Mouse (Mus musculus) lung, postnatal 10 days (tissue): ENCODE results near the gene Rps18.
A peak's percentile ranks its signal among the peaks of the same experiment; 100 is the strongest.
"Not testable (repeated sequence)": the region's sequence is repeated elsewhere in the genome, so short reads cannot be mapped to it uniquely, and the experiment has no call there.

Experiments
- DNase-seq: peaks from one replicate; pipeline ENCODE4 v3.0.0; 2021

Gene Rps18

DNA sequence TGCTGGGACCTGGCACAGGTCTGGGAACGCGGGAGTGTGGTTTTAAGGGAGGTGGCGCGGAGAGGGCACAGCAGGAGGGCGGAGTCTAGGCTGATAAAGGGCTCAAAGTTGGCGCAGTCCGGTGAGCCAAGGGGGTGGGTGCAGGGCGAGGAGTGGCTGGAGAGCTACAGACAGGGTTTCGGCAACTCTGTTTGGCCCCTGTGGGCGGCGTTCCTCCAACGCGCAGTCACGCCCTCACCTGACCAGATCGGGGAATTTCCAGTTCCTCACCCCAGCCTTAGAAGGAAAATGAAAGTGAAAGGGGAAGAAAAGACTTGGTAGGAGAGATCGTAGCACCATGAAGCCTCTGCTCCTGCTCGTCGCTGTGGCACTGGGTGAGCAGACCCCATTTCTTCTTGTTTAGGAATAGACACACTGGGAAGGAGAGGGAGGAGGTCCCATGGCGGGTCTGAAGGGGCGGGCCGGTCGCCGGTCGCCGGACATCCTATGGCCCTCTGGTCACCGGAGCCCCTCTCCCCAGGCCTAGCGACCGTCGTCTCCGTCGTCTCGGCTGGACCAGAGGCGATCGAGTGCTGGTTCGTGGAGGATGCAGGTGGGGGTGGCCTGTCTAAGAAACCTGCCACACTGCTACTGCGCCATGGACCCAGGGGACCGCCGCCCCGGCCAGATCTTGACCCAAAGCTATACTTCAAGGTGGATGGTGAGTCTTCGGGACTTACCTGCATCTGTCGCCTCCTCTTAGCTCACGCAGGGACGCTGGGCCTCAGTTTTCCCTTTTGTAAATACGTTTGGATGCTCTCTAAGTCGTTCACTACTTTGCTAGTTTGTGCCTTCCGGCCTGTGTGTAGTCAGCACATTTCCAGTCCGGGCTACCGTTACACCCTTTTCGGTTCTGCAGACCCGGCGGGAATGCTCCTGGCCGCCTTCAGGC is 36.2 kb downstream of the Rps18 start:
- DNase-seq: peak; percentile 93

DNA sequence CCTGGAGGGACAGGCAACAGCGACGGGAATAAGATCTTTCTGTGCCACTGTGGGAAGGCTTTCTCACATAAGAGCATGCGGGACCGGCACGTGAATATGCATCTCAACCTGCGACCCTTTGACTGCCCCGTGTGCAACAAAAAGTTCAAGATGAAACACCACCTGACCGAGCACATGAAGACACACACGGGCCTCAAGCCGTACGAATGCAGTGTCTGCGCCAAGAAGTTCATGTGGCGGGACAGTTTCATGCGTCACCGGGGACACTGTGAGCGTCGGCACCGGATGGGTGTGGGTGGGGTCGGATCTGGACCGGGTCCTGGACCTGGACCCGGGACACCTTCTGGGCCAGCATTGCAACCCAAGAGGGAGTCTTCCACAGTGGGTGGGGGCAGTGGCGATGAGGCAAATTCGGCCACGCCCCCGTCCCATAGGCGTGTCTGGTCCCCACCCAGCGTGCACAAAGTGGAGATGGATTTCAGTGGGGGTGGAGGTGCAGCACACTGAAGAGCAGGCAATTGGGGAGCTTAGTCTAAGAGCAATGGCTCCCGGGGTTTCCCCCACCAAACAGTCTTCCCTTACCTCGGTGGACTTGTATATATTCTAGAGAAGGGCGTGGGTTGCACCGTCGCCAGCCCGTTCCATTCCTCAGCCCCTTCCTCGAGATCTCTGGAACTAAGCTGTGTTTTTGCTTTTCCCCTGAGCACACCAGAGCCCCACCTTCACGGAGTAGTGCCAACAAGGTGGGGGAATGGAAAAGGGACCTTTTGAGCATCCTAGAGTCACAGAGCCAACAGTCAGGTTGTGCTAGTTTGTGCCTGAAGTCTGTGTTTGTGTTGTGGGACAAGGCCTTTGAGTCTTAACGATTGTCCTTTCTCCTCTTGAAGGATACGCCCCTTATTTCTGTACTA is 37.3 kb downstream of the Rps18 start:
- DNase-seq: no peak

DNA sequence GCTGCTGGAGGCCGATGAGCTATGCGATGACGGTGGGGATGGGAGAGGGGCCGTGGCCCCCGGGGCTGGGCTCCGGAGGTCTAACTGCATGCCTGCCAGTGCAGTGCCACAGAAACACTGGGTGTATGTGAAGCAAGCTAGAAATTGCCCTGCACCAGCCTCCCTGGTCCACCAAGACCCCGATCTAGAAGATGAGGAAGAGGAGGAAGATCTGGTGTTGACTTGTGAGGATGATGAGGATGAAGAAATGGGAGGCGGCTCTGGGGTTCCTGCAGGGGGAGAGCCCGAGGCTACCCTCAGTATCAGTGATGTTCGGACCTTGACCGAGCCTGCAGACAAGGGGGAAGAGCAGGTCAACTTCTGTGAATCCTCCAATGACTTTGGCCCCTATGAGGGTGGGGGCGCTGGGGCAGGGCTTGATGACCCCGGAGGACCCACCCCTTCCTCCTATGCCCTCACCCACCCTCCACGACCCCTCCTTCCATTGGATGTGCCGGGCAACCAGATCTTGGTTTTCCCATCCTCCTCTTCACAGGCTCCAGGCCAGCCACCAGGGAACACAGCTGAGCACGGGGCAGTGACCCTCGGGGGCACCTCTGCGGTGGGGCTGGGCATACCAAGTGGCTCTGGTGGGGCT is 38.0 kb downstream of the Rps18 start:
- DNase-seq: no peak

DNA sequence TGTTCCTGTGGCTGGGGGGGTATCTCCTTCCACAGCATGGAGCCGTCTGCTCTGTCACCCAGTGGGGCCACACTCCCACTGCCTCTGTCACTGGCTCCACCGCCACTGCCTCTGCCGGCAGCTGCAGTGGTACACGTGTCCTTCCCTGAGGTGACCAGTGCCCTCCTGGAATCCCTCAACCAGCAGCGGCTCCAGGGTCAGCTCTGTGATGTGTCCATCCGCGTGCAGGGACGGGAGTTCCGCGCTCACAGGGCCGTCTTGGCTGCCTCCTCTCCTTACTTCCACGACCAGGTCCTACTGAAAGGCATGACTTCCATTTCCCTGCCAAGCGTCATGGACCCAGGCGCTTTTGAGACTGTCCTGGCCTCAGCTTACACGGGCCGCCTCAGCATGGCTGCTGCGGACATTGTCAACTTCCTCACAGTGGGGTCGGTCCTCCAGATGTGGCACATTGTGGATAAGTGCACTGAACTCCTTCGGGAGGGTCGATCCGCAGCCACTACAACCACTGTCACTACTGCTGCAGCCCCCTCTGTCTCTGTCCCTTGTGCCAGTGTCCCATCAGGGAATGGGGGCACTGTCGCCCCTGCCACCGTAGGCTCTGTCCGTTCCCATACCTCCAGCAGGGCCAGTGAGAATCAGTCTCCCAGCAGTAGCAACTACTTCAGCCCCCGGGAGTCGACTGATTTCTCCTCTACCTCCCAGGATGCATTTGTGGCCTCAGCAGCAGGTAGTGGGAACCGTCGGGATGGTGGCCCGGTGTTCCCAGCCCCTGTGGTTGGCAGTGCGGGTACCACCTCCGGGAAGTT is 38.8 kb downstream of the Rps18 start:
- DNase-seq: no peak

DNA sequence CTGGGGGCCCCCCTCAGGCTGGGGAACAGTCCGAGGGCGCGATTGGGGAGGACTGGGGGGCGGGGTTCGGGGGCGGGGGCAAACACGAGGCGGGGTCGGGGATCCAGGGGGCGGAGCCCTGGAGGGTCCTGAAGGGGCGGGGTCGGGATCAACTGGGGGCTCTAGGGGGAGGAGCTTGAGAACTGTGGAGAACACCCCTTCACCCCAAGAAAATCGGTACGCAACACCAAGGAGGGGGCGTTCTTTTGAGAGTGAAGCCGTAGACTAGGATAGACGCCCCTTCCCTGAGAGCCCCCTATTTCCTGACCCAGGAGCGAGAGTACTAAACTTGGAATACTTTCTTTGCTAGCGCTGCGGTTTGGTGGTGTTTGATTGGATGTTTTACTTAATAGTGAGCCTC is 39.5 kb downstream of the Rps18 start:
- no peak for DNase-seq

DNA sequence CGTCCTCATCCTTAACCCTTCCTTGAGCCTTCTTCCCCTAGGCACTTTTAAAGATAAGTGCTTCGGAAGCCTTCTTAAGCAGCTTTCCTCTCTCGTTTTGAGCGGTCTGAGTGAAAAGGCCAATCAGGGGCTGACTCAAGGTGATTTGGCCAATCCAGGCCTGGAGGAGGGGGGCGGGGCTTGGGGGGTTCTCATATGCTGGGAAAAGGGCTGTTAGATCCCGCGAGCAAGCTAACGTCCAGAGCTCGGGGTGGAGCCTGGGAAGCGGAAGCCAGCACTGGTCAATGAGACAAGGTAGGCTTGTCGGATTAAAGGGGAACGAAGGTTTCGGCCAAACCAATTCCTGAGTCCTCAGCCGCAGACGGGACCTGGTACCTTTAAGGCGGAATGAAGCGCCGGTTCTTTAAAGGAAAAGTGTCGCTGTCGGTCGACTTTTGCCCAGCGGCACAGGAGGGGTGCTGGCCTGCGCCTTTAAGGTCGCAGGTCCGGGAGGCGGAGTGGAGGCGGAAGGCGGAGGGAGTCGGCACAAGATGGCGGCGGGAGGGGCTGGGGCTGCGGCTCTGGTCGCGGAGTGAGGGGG is 40.0 kb downstream of the Rps18 start, which contains the start of the genes Tapbp and Zbtb22:
Gene Tapbp (plus strand): TSS at position 229 of the 580 bp plus-strand sequence.
Gene Zbtb22 (plus strand): TSS at position 234 of the 580 bp plus-strand sequence.
- DNase-seq: peak; percentile 98

DNA sequence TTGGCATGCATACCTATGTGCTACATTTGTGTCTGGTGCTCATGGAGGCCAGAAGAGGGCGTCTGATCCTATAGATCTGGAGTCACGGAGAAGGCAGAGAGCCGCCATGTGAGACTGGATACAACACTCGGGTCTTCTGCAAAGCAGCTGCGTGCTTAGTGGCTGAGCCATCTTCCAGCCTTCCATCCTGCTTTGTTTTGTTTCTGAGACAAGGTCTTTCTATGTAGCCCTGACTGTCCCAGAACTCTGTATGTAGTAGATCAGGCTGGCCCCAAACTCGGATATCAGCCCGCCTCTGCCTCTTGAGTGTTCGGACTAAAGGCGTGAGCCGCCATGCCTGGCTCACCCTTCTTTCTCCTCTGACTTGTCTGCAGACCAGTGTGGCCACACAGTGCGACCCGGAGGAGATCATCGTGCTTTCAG is 40.8 kb downstream of the Rps18 start:
- no peak for DNase-seq

DNA sequence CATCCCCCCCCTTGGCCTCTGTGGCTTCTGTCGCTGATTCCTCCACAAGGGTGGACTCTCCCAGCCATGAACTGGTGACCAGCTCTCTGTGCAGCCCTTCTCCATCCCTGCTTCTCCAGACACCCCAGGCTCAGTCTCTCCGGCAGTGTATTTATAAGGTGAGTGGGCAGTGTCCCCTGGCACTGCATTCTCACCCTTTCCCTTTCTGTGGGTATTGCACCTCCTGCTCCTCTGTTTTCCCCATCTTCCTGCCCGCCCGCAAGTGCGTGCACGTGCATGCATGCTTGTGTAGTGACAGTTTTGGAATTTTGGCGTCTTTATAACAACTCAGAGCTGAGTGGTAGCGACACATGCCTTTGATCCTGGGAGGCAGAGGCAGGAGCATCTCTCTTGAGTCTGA is 41.9 kb downstream of the Rps18 start:
- no peak for DNase-seq

DNA sequence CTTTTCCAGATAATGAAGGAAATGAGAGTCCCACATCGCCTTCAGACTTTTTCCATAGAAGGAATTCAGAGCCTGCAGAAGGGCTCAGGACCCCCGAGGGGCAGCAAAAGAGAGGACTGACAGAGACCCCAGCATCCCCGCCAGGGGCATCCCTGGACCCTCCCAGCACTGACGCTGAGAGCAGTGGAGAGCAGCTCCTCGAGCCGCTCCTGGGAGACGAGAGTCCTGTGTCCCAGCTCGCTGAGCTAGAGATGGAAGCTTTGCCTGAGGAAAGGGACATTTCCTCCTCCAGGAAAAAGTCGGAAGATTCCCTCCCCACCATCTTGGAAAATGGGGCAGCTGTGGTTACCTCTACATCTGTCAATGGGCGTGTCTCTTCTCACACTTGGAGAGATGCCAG is 42.5 kb downstream of the Rps18 start:
- no peak for DNase-seq

DNA sequence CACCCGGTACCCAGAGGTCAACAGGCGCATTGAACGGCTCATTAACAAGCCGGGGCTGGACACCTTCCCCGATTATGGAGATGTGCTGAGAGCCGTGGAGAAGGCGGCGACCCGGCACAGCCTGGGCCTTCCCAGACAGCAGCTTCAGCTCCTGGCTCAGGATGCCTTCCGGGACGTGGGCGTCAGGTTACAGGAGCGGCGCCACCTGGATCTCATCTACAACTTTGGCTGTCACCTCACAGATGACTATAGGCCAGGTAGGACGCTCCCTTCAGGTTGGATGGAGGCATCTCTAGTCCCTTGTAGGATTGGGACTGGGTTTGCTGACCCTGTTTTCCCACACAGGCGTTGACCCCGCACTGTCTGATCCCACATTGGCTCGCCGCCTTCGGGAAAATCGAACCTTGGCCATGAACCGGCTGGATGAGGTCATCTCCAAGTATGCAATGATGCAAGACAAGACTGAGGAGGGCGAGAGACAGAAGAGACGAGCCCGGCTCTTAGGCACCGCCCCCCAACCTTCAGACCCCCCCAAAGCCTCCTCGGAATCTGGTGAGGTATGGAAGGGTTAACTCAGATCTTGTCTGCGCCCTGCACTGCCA is 43.9 kb downstream of the Rps18 start:
- DNase-seq: no peak

DNA sequence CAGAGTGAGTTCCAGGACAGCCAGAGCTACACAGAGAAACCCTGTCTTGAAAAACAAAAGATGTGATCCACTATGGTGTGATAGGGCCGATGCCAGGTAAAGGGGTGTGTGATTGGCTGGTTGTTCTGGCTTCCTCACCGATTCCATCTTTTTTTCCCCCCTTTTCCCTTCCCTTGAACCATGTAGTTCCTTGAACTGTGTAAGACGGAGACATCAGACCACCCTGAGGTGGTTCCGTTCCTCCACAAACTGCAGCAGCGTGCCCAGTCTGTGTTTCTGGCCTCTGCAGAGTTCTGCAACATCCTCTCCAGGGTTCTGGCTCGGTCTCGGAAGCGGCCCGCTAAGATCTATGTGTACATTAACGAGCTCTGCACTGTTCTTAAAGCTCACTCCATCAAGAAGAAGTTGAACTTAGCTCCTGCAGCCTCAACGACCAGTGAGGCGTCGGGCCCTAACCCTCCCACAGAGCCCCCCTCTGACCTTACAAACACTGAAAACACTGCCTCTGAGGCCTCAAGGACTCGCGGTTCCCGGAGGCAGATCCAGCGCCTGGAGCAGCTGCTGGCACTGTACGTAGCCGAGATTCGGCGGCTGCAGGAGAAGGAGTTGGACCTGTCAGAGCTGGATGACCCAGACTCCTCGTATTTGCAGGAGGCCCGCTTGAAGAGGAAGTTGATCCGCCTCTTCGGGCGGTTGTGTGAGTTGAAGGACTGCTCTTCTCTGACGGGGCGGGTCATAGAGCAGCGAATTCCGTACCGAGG is 44.6 kb downstream of the Rps18 start:
- DNase-seq: no peak

DNA sequence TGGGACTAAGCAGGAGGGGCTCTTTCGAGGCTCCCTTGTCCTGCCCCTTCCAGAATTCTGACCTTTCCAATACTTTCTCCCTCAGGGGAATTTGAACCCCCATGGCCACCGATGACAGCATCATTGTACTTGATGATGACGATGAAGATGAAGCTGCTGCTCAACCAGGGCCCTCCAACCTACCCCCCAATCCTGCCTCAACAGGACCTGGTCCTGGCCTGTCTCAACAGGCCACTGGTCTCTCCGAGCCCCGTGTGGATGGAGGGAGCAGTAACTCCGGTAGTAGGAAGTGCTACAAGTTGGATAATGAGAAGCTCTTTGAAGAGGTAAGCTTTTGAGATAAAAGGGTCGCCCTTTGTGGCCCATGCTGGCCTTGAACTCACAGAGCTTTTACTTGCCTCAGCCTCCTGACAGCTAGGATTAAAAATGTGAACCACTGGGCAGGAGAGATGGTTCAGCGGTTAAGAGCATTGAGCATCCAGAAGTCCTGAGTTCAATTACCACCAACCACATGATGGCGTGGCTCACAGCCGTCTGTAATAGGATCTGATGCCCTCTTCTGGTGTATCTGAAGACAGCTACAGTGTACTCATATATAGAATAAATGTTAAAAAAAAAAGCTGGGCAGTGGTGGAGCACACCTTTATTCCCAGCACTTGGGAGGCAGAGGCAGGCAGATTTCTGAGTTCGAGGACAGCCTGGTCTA is 45.3 kb downstream of the Rps18 start:
- no peak for DNase-seq

DNA sequence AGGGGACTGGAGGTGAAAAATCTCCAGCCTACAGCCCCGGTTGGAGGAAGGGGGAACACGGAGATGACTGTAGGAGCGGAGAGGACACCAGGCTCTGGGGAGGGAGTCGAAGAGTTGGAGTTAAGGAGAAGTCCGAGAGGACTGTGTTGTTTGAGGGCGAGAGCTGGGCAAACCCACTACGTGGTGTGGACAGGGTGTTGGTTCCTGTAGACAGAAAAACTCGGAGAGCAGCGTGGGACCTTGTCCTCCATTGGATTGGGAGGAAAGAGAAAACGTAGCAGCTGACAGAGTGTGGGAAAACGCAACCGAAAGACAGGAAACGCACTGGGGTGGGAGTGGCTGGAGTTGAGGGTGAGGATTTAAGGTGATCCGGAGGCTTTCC is 45.9 kb downstream of the Rps18 start:
- DNase-seq: peak; percentile 74

DNA sequence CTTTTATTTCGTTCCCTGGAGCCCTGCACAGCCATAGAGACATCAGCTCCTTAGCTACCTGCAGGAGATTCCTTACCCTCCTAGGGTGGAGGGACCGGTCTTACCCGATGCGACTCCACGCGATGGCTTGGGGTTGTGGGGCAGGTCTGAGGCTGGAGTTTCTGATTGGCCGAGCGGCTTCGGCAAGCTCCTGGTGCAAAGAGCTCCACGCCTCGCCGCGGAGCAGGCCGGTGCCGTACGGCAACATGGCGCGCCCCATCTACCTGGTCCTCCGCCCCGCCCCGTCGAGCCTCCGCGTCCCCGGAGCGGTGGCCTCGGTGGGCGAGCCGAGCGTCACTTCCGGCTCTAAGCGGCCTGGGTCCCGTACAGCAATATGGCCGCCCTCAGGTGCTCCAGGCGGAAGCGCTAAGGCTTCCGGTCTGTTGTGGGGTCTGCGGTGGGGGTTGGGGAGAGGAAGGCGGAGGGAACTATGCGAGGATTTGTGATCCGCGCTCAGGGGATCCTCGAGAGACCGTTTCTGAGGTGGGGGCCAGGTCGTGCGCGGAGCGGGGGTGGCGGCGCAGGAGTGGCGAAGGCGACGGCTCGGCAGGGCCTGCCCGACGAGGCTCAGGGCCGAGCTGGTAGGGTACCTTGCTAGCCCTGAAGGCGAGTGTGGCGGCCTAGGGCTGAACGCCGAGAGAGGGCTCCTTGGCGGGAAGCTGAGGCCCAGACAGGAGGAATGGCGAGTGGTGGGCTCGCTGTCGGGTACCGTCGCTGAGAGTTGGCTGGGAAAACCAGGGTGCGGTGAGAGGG is 46.5 kb downstream of the Rps18 start, which contains the start of gene Daxx:
Gene Daxx (plus strand): TSS at position 338 of the 792 bp plus-strand sequence.
- peak; percentile 99 for DNase-seq

DNA sequence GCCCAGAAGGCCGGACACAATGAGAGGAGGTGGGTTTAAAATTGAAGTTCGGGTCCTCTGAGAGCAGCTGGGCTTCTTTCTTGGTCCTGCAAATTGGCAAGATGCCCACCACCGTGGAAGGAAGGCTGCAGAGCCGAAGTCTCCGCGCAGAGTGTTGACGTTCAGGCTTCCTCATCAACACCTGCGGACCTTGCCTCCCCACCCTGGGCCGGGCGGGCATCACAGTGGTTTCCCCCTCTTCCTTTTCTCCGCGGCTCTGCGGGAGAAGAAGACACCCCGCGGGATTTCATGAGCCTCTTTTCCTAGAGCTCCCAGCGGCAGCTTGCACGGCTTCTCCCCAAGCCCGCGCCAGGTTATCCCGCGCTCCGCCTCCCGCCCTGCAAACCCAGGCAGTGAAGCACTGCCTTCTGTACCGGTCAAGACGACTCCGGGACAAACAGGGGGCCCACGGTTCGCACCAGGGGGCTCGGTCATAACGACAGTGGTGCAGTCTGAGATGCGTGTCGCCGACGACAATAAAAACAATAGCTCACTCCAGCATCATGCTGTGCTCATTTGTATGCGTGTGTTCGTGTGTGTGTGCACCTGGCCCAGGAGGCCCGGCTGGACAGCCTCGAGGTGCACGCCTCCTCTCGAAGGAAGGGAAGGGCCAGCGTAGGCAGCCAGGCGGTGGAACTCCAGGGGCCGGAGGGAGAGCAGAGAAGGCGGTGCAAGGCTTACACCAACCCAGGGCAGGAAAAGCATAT is 47.3 kb downstream of the Rps18 start:
- DNase-seq: peak; percentile 55

DNA sequence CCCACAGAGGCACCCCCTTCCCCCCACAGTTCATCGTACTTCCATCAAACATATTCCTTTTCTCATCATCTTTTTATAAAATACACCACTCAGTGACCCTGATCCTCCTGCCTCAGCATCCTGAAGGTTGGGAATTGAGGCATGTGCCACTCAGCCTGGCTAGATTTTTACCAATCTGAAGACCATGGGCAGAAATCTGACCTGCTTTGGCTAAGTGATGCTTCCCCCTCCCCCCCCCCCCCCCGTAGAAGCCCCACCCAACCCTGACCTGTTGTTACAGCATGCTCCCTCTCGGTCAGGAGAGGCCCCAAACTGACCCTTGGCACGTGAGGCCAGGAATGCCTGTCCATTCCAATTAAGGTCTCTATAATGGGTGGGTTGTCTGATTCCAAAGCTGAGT is 51.0 kb downstream of the Rps18 start, which contains the start of gene Platr17:
Gene Platr17 (plus strand): TSS at position 301 of the 400 bp plus-strand sequence.
- not testable (repeated sequence) for DNase-seq

DNA sequence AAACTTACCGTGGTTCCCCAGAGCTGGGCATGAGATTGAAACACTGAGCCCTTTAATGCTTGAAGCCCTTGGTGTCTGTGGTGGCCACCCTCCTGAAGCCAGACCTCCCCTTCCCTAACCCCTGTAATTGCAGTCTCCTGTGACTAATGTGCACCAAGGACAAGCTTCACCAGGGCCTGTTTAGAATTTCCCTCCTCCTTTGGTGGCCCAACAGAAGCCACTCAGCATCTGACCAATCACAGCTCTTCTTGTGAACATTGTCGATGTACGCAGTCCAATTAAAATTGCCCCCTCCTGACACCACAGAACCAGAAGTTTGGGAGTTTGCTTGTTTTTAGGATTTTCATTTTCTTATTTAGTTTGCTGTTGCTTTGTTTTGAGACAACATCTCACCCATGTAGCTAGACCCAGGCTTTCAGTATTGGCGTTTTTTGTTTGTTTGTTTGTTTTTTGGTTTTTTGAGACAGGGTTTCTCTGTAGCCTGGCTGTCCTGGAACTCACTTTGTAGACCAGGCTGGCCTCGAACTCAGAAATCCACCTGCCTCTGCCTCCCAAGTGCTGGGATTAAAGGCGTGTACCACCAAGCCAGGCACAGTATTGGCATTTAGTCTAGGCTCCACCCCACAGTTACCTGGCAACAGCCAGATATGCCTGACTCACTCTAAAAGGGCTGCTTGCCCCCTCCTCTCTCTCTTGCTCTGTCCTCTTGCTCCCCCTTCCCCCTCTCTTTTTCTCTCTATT is 51.7 kb downstream of the Rps18 start:
- DNase-seq: not testable (repeated sequence)
